ENCODE assay signal across 8 mouse cellular contexts in the genomic region with DNA sequence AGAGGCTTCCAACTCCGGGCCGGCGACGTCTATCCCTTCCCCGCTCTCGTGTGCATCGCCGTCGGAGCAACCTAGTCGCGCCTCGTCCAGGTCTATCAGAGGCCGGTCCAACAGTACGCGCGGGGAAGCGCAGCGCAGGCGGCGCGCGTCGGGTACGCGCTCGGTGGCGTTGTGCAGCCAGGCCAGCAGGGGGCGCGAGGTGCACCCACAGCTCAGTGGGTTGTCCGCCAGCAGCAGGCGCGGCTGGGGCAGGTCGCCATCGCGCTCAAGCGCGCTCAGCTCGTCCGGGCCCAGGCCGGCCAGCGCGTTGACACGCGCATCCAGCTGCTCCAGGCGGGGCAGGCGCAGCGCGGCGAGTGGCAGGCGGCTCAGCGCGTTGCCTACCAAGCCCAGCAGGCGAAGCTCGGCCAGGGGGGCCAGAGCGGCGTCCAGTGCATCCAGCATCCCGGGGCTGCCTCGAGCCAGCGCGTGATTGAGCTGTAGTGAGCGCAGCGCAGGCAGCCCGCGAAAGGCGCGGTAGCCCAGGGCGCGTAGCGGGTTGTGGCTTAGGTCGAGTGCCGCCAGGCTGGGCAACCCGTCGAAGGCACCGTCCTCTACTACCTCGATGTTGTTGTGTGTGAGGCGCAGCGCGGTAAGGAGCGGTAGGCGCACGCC. TPM values are rescaled to one million over a fixed set of nuclear protein-coding genes. Genes with fewer than 3 reads are reported as not detected.
DNase-seq lines count a peak whose midpoint lies in the region; ATAC-seq and TF ChIP-seq lines count a peak whose summit lies in the region.

No protein-coding gene starts in this region.

- peak; percentile 81 for TF ChIP-seq CTCF in brain, embryonic 14.5 days (IDR thresholded peaks at IDR 0.05; ENCODE audit: borderline replicate concordance, extremely low read depth, insufficient read depth, insufficient read length)

- peak; percentile 45; the same call in 1 of the 2 replicates for TF ChIP-seq POLR2A in brain, embryonic 14.5 days (IDR thresholded peaks at IDR 0.05; ENCODE audit: borderline replicate concordance, extremely low read depth, insufficient read depth, insufficient read length, poor library complexity, severe bottlenecking)
- TF ChIP-seq POLR2A in limb, embryonic 14.5 days (IDR thresholded peaks at IDR 0.05; ENCODE audit: borderline replicate concordance, extremely low read depth, insufficient read depth, insufficient read length): no peak

- no peaks in the 10 kb centered on the region for H3K9me3 ChIP-seq in heart, embryonic 12.5 days (replicated peaks)
- H3K9me3 ChIP-seq in kidney, embryonic 15.5 days (replicated peaks): no peaks in the 10 kb centered on the region
- H3K9me3 ChIP-seq in limb, embryonic 14.5 days (ENCODE audit: control insufficient read depth, low read length): no peaks in the 10 kb centered on the region
- no peaks in the 10 kb centered on the region for H3K9me3 ChIP-seq in midbrain, embryonic 16.5 days (replicated peaks; ENCODE audit: control insufficient read depth, low read length, poor library complexity, severe bottlenecking)

- under 1% methylated on average over 81 of the region's 81 CpGs for WGBS in heart, embryonic 12.5 days
- WGBS in kidney, embryonic 15.5 days: under 1% methylated on average over 81 of the region's 81 CpGs
- under 1% methylated on average over 62 of the region's 81 CpGs for WGBS in limb, embryonic 14.5 days
- under 1% methylated on average over 79 of the region's 81 CpGs for WGBS in midbrain, embryonic 16.5 days

- H3K4me1 ChIP-seq in heart, embryonic 12.5 days (replicated peaks): peaks cover 16% of the 10 kb centered on the region
- peaks cover 38% of the 10 kb centered on the region for H3K4me1 ChIP-seq in kidney, embryonic 15.5 days
- H3K4me1 ChIP-seq in limb, embryonic 14.5 days (ENCODE audit: control insufficient read depth, insufficient read depth, low read length): peaks cover 7% of the 10 kb centered on the region
- H3K4me1 ChIP-seq in midbrain, embryonic 16.5 days (ENCODE audit: control insufficient read depth, insufficient read depth, low read length): peaks cover 4% of the 10 kb centered on the region

- no peak overlapping the region for H3K27ac ChIP-seq in heart, embryonic 12.5 days (ENCODE audit: poor library complexity, severe bottlenecking)
- H3K27ac ChIP-seq in kidney, embryonic 15.5 days: no peak overlapping the region
- H3K27ac ChIP-seq in limb, embryonic 14.5 days (replicated peaks; ENCODE audit: low read depth, low read length): no peak overlapping the region
- H3K27ac ChIP-seq in midbrain, embryonic 16.5 days (ENCODE audit: low read length): peak overlapping the region; percentile 24; the same call in 1 of the 2 replicates

- peak overlapping the region; percentile 48 for H3K9ac ChIP-seq in heart, embryonic 12.5 days
- H3K9ac ChIP-seq in kidney, embryonic 15.5 days: peak overlapping the region; percentile 50; the same call in 1 of the 2 replicates
- H3K9ac ChIP-seq in limb, embryonic 14.5 days (ENCODE audit: low read depth, low read length, severe bottlenecking): peak overlapping the region; percentile 38; the same call in 1 of the 2 replicates
- H3K9ac ChIP-seq in midbrain, embryonic 16.5 days (ENCODE audit: low read depth, low read length): peak overlapping the region; percentile 75

- peaks cover 100% of the 10 kb centered on the region for H3K27me3 ChIP-seq in heart, embryonic 12.5 days (replicated peaks)
- H3K27me3 ChIP-seq in kidney, embryonic 15.5 days: peaks cover 85% of the 10 kb centered on the region
- H3K27me3 ChIP-seq in limb, embryonic 14.5 days (ENCODE audit: control insufficient read depth, insufficient read depth, low read length): peaks cover 60% of the 10 kb centered on the region
- peaks cover 37% of the 10 kb centered on the region for H3K27me3 ChIP-seq in midbrain, embryonic 16.5 days (ENCODE audit: control insufficient read depth, insufficient read depth, low read depth, low read length)

- ATAC-seq in erythroid progenitor cell, adult 5-6 weeks (replicated peaks; ENCODE audit: low FRiP score, poor library complexity, severe bottlenecking): peak; percentile 87
- peak; percentile 87 for ATAC-seq in heart, embryonic 12.5 days (ENCODE audit: insufficient number of reproducible peaks, low FRiP score)
- ATAC-seq in kidney, embryonic 15.5 days (replicated peaks; ENCODE audit: low FRiP score): peak; percentile 81
- ATAC-seq in limb, embryonic 14.5 days (ENCODE audit: low FRiP score, low read depth): peak; percentile 84
- peak; percentile 93 for ATAC-seq in midbrain, embryonic 16.5 days

- DNase-seq in brain, embryonic 14.5 days (ENCODE audit: low read depth): peak; percentile 93
- DNase-seq in limb, embryonic 14.5 days (ENCODE audit: low spot score): peak; percentile 78
- peak; percentile 63 to 75 for DNase-seq in spleen, adult 18-20 months
- no peak for DNase-seq in adipocyte (ENCODE audit: low spot score)

- peak overlapping the region; percentile 96 for H3K4me2 ChIP-seq in heart, embryonic 12.5 days
- H3K4me2 ChIP-seq in kidney, embryonic 15.5 days: peak overlapping the region; percentile 99
- peak overlapping the region; percentile 97 for H3K4me2 ChIP-seq in limb, embryonic 14.5 days (replicated peaks; ENCODE audit: low read depth, low read length, severe bottlenecking)
- peak overlapping the region; percentile 78 for H3K4me2 ChIP-seq in midbrain, embryonic 16.5 days (ENCODE audit: low read length)

- peak overlapping the region; percentile 55 for H3K4me3 ChIP-seq in heart, embryonic 12.5 days
- H3K4me3 ChIP-seq in kidney, embryonic 15.5 days (replicated peaks): peak overlapping the region; percentile 54
- peak overlapping the region; percentile 52 for H3K4me3 ChIP-seq in limb, embryonic 14.5 days (replicated peaks; ENCODE audit: low read length)
- peak overlapping the region; percentile 60 for H3K4me3 ChIP-seq in midbrain, embryonic 16.5 days (ENCODE audit: low read depth, low read length)

- no peaks in the 10 kb centered on the region for H3K36me3 ChIP-seq in heart, embryonic 12.5 days
- H3K36me3 ChIP-seq in kidney, embryonic 15.5 days: no peaks in the 10 kb centered on the region
- H3K36me3 ChIP-seq in limb, embryonic 14.5 days (ENCODE audit: control insufficient read depth, insufficient read depth, low read length): no peaks in the 10 kb centered on the region
- H3K36me3 ChIP-seq in midbrain, embryonic 16.5 days (ENCODE audit: control insufficient read depth, insufficient read depth, low read length): no peaks in the 10 kb centered on the region

RNA-seq across cellular contexts. Expression of gene Tpbgl, which starts 1.1 kb away (rescaled TPM):
- 0.83 and 1.7 TPM in 2 replicates for polyA plus RNA-seq in brain, embryonic 14.5 days (2012; rRNA removed)
- 0.42 and 1.1 TPM in 2 replicates for total RNA-seq in erythroid progenitor cell, adult 5-6 weeks (2015; ENCODE audit: low replicate concordance)
- total RNA-seq in erythroid progenitor cell, adult 5-6 weeks (2017; ENCODE audit: low replicate concordance): 0.39 and 0.83 TPM in 2 replicates
- 1.3 and 1.5 TPM in 2 replicates for polyA plus RNA-seq in heart, embryonic 12.5 days (2016; fragmentation: Nextera tagmentation; extraction: Ambion mirVana)
- polyA plus RNA-seq in kidney, embryonic 15.5 days (2015; fragmentation: Nextera tagmentation; extraction: Ambion mirVana): 0.84 and 1.1 TPM in 2 replicates
- polyA plus RNA-seq in limb, embryonic 14.5 days (2012; rRNA removed): 0.73 and 0.86 TPM in 2 replicates
- 0.45 and 0.48 TPM in 2 replicates for polyA plus RNA-seq in limb, embryonic 14.5 days (2014; fragmentation: Nextera tagmentation; extraction: Ambion mirVana)
- polyA plus RNA-seq in midbrain, embryonic 16.5 days (2015; fragmentation: Nextera tagmentation; extraction: Ambion mirVana): 1.1 and 1.6 TPM in 2 replicates
